Mouse (Mus musculus) intestine, embryonic 16.5 days (tissue): ENCODE data around the gene Mmp15. TPM values are rescaled to one million over a fixed set of nuclear protein-coding genes. Genes with fewer than 3 reads are reported as not detected.
"Not testable (repeated sequence)": the region's sequence is repeated elsewhere in the genome, so short reads cannot be mapped to it uniquely, and the experiment has no call there.

Experiments
- ATAC-seq: fragments of 200-750 bp; cut with Nextera tagmentation; 2 replicates; pipeline ENCODE4 v1.8.0; 2017; ENCODE audit warnings: moderate TSS enrichment, moderate library complexity
- H3K27ac ChIP-seq: fragments of 300-500 bp; sonication (generic); 2 replicates; pipeline ENCODE4 v1.5.1; 2014; ENCODE audit warnings: mild to moderate bottlenecking, low read length
- H3K27me3 ChIP-seq: fragments of 300-500 bp; sonication (generic); replicated peaks from 2 replicates; pipeline ENCODE4 v1.6.1; 2014; ENCODE audit warnings: low read length, control low read depth, mixed read lengths; ENCODE audit not compliant: control insufficient read depth, insufficient read depth
- H3K36me3 ChIP-seq: fragments of 300-500 bp; sonication (generic); 2 replicates; pipeline ENCODE4 v1.6.1; 2014; ENCODE audit warnings: low read length, control low read depth; ENCODE audit not compliant: control insufficient read depth, insufficient read depth
- H3K4me1 ChIP-seq: fragments of 300-500 bp; sonication (generic); 2 replicates; pipeline ENCODE4 v1.6.1; 2014; ENCODE audit warnings: low read length, control low read depth, mixed read lengths; ENCODE audit not compliant: control insufficient read depth, insufficient read depth
- H3K4me2 ChIP-seq: fragments of 300-500 bp; sonication (generic); 2 replicates; pipeline ENCODE4 v1.6.1; 2014; ENCODE audit warnings: low read depth, low read length, control low read depth
- H3K4me3 ChIP-seq: fragments of 300-500 bp; sonication (generic); 2 replicates; pipeline ENCODE4 v1.5.1; 2014; ENCODE audit warnings: mild to moderate bottlenecking, low read length
- H3K9ac ChIP-seq: fragments of 300-500 bp; sonication (generic); 2 replicates; pipeline ENCODE4 v1.6.1; 2014; ENCODE audit warnings: low read depth, low read length
- H3K9me3 ChIP-seq: fragments of 300-500 bp; sonication (generic); 2 replicates; pipeline ENCODE4 v1.6.1; 2016; ENCODE audit warnings: low read length, control low read depth; ENCODE audit not compliant: control insufficient read depth
- WGBS: fragments of 180-500 bp; shearing (Covaris S2); extraction: QIAGEN DNeasy Blood & Tissue Kit; methylation state at CpG from one replicate; pipeline ENCODE4 v1.1.7; 2014; 5-methylcytosine and 5-hydroxymethylcytosine counted together
- polyA plus RNA-seq: library from polyadenylated mRNA; unstranded; fragments of >200 nt; fragmentation: Nextera tagmentation; extraction: Ambion mirVana; gene quantifications from 2 replicates; pipeline ENCODE4 v1.2.1, GENCODE M21; 2015

Gene Mmp15
- polyA plus RNA-seq, 1 experiment from 2014 or later: 7.9 TPM

GRCm38 (mm10) chr8:95369581-95370326 is 17.7 kb downstream of the Mmp15 start:
- peak overlapping the region; percentile 49 for H3K4me2 ChIP-seq

DNA sequence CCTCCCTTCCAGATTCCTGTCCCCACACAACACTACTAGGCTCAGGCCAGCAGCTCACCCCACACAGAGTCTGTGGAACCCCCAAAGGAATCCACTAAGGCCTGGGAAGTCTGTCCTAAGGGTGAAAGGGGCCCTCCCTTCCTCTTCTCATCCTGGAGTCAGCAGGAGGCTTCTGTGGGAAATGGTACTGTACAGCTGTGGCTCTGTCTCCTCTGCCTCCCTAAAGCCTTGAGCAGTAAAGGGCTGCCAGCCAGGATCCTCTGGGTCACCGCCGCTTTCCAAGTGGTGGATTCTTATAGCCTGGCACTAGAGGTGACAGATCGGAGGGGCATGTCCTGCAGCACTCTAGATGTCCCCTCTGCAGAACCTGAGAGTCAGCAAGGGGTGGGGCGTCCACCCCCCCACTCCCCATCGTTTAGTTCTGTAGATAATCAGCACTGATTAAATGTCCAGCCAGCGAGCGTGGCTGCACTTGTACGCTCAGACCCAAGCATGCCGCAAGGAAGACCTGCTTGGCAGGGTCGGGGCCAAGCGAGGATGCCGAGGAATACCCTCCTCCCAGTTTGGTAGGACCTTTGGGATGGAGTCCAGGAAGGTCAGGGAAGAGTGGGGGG is 21.4 kb downstream of the Mmp15 start:
- no peak for ATAC-seq
- Histone ChIP-seq H3K27me3 (no peaks in the 10 kb centered on the region), H3K9ac (no peak overlapping the region), H3K36me3 (0 out of 2 replicates have a peak, but pooled peaks cover under 1% of the 10 kb centered on the region), H3K9me3 (no peaks in the 10 kb centered on the region), H3K4me1 (peaks cover 24% of the 10 kb centered on the region), H3K4me2 (no peak overlapping the region), H3K4me3 (no peak overlapping the region), H3K27ac (no peak overlapping the region)
- 62% methylated on average over 12 of the region's 12 CpGs for WGBS

More at GRCm38 (mm10) chr8:95369581-95370326, 17.7 kb downstream of the Mmp15 start:
- Histone ChIP-seq H3K36me3 (0 out of 2 replicates have a peak, but pooled peaks cover 4% of the 10 kb centered on the region), H3K27ac (peak overlapping the region; percentile 46; the same call in 1 of the 2 replicates), H3K9ac (peak overlapping the region; percentile 64), H3K4me3 (peak overlapping the region; percentile 33), H3K27me3 (no peaks in the 10 kb centered on the region), H3K4me1 (peaks cover 13% of the 10 kb centered on the region), H3K9me3 (no peaks in the 10 kb centered on the region)
- ATAC-seq: peak; percentile 85
- 46% methylated on average over 20 of the region's 20 CpGs for WGBS

GRCm38 (mm10) chr8:95374429-95374828 is 22.4 kb downstream of the Mmp15 start:
- no peaks in the 10 kb centered on the region for H3K27me3 ChIP-seq
- no peak overlapping the region for H3K4me2 ChIP-seq
- ATAC-seq: no peak
- H3K27ac ChIP-seq: no peak overlapping the region
- 79% methylated on average over 3 of the region's 3 CpGs for WGBS
- no peaks in the 10 kb centered on the region for H3K36me3 ChIP-seq
- H3K4me1 ChIP-seq: peaks cover 20% of the 10 kb centered on the region
- no peaks in the 10 kb centered on the region for H3K9me3 ChIP-seq
- no peak overlapping the region for H3K4me3 ChIP-seq
- H3K9ac ChIP-seq: no peak overlapping the region

GRCm38 (mm10) chr8:95375374-95375930 is 23.4 kb downstream of the Mmp15 start:
- H3K27me3 ChIP-seq: no peaks in the 10 kb centered on the region
- H3K9me3 ChIP-seq: no peaks in the 10 kb centered on the region
- H3K4me1 ChIP-seq: peaks cover 12% of the 10 kb centered on the region
- H3K36me3 ChIP-seq: no peaks in the 10 kb centered on the region
- 73% methylated on average over 7 of the region's 7 CpGs for WGBS
- no peak for ATAC-seq
- H3K9ac ChIP-seq: no peak overlapping the region
- no peak overlapping the region for H3K4me3 ChIP-seq
- no peak overlapping the region for H3K4me2 ChIP-seq
- H3K27ac ChIP-seq: no peak overlapping the region

DNA sequence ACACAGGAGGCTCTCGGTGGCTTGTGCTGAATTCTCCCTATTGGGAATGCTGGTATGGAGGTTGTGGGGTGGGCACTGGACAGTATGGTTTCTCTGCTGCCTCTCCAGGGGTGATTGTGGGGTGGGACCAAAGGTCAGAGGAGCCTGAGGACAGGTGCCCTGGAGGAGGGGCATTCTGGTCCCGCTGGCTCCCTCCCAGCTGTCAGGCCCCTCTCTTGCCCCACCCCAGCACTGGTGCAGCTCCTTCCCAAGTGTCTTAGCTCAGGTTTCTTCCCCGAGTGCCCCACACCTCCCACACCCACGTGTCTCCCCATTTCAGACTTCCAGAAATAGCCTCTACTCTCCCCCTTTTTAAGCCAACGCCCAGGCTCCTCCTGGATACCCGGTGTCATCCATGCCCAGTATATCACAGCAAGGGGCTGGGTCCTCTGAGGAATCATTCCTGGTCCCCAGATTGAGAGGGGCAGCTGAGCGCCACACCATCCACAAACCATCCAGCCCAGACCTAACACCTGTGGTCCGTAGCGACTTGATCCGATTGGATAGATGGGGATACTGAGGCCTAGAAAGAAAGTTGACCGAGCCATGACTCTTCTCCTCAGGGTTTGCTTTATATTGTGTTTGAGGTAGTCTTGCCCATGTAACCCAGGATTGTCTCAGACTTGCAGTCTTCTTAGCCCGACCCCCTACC is 24.4 kb downstream of the Mmp15 start:
- Histone ChIP-seq H3K9me3 (no peaks in the 10 kb centered on the region), H3K36me3 (no peaks in the 10 kb centered on the region), H3K4me2 (no peak overlapping the region), H3K27ac (no peak overlapping the region), H3K9ac (no peak overlapping the region), H3K4me3 (no peak overlapping the region), H3K27me3 (no peaks in the 10 kb centered on the region), H3K4me1 (peaks cover 12% of the 10 kb centered on the region)
- WGBS: 74% methylated on average over 12 of the region's 12 CpGs
- ATAC-seq: no peak

DNA sequence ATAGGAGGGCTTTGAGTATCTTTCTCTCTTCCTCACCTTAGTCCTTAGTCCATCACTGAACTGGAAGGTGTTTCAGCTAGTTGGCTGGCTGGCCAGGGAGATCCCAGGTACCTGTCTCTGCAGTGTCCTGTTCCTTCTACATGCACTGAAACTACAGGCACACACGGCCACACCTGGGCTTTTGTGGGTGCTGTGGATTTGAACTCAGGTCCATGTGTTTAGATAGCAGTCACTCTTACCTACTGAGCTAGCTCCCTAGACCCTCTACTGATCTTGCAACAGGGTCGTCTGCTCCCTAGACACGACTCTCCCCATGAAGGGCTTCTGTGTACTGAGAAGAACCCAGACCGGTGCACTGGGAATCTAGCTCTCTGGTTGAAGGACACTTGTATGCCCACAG is 25.0 kb downstream of the Mmp15 start:
- H3K36me3 ChIP-seq: no peaks in the 10 kb centered on the region
- peak overlapping the region; percentile 84 for H3K27ac ChIP-seq
- no peak for ATAC-seq
- no peak overlapping the region for H3K4me2 ChIP-seq
- H3K4me1 ChIP-seq: peaks cover 12% of the 10 kb centered on the region
- H3K4me3 ChIP-seq: no peak overlapping the region
- H3K27me3 ChIP-seq: no peaks in the 10 kb centered on the region
- H3K9ac ChIP-seq: no peak overlapping the region
- WGBS: 68% methylated on average over 4 of the region's 4 CpGs
- no peaks in the 10 kb centered on the region for H3K9me3 ChIP-seq

- no peak overlapping the region for H3K4me3 ChIP-seq
- H3K27ac ChIP-seq: peak overlapping the region; percentile 84
- H3K4me1 ChIP-seq: peaks cover 12% of the 10 kb centered on the region
- no peaks in the 10 kb centered on the region for H3K9me3 ChIP-seq
- H3K36me3 ChIP-seq: no peaks in the 10 kb centered on the region
- peak; percentile 85 for ATAC-seq
- 15% methylated on average over 7 of the region's 7 CpGs for WGBS
- H3K4me2 ChIP-seq: peak overlapping the region; percentile 5; the same call in 1 of the 2 replicates
- H3K9ac ChIP-seq: 0 out of 2 replicates have a peak overlapping the region, but pooled peaks have one; percentile 32
- no peaks in the 10 kb centered on the region for H3K27me3 ChIP-seq
Measured at GRCm38 (mm10) chr8:95377863-95378291, 25.8 kb downstream of the Mmp15 start.

GRCm38 (mm10) chr8:95378928-95379327 is 26.9 kb downstream of the Mmp15 start:
- H3K4me1 ChIP-seq: peaks cover 12% of the 10 kb centered on the region
- H3K9ac ChIP-seq, H3K4me3 ChIP-seq, H3K27ac ChIP-seq, H3K27me3 ChIP-seq, ATAC-seq, H3K36me3 ChIP-seq, H3K4me2 ChIP-seq, H3K9me3 ChIP-seq: not testable (repeated sequence)
- 97% methylated on average over 11 of the region's 11 CpGs for WGBS

DNA sequence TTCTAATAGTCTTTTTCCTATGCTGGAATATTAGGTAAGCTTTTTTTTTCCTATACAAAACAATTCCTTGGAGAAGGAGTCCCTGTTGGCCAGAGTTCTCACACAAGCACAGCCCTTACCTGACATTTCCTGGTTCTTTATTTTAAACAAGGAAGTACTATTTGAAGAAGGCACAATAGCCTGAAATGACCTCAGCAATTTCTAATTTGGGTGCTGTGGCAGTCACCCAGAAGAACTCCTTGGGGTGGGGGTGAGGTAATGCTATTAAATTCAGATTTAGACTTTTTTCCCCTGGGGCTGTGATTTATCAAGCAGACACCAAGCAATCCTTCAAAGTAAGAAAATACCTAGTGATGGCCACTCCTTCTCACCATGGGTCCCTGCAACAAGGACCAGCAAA is 28.9 kb downstream of the Mmp15 start:
- H3K36me3 ChIP-seq: no peaks in the 10 kb centered on the region
- no peak overlapping the region for H3K4me3 ChIP-seq
- ATAC-seq: no peak
- no peak overlapping the region for H3K27ac ChIP-seq
- H3K4me1 ChIP-seq: peaks cover 12% of the 10 kb centered on the region
- H3K9ac ChIP-seq: no peak overlapping the region
- no peak overlapping the region for H3K4me2 ChIP-seq
- H3K9me3 ChIP-seq: no peaks in the 10 kb centered on the region
- H3K27me3 ChIP-seq: no peaks in the 10 kb centered on the region
